20 mouse cellular contexts compared by ENCODE assay signal in genomic region chr16:38394191-38394618, GRCm38 (mm10). TPM values are rescaled to one million over a fixed set of nuclear protein-coding genes. Genes with fewer than 3 reads are reported as not detected.
A peak's percentile ranks its signal among the peaks of the same experiment; 100 is the strongest.
DNase-seq lines count a peak whose midpoint lies in the region; ATAC-seq lines count a peak whose summit lies in the region.
"Had no signal": no experiment of that assay in that cellular context is flagged by ENCODE, and none has a peak within 500 bp of the region (broad histone marks: within the 10 kb centered on the region; RNA-seq: fewer than 3 reads in every experiment).

No protein-coding gene starts in this region.

- no peaks in the 10 kb centered on the region for H3K27me3 ChIP-seq in liver, embryonic 11.5 days (replicated peaks; ENCODE audit: control insufficient read depth, insufficient read depth, low read length)
- H3K27me3 ChIP-seq: intestine, embryonic 15.5 days; liver, embryonic 15.5 days; midbrain, embryonic 12.5 days had no signal

- no peak overlapping the region for H3K9ac ChIP-seq in liver, embryonic 11.5 days (ENCODE audit: low read depth, low read length)
- H3K9ac ChIP-seq: intestine, embryonic 15.5 days; liver, embryonic 15.5 days; midbrain, embryonic 12.5 days had no signal

- no peak overlapping the region for H3K4me3 ChIP-seq in liver, embryonic 11.5 days (ENCODE audit: low read depth, low read length)
- H3K4me3 ChIP-seq: forebrain, embryonic 10.5 days; intestine, embryonic 15.5 days; liver, embryonic 15.5 days; midbrain, embryonic 12.5 days had no signal

- peaks cover 10% of the 10 kb centered on the region for H3K4me1 ChIP-seq in liver, embryonic 11.5 days (replicated peaks; ENCODE audit: control insufficient read depth, insufficient read depth, low read length)

- no peaks in the 10 kb centered on the region for H3K9me3 ChIP-seq in liver, embryonic 11.5 days (ENCODE audit: control insufficient read depth, low read length)
- H3K9me3 ChIP-seq: forebrain, embryonic 10.5 days; G1E; intestine, embryonic 15.5 days; liver, embryonic 15.5 days; midbrain, embryonic 12.5 days had no signal

- no peaks in the 10 kb centered on the region for H3K36me3 ChIP-seq in liver, embryonic 11.5 days (ENCODE audit: control insufficient read depth, insufficient read depth, low read length)
- H3K36me3 ChIP-seq: forebrain, embryonic 10.5 days; G1E; intestine, embryonic 15.5 days; liver, embryonic 15.5 days; midbrain, embryonic 12.5 days had no signal

- no peak overlapping the region for H3K27ac ChIP-seq in liver, embryonic 11.5 days (ENCODE audit: low read depth, low read length)
- H3K27ac ChIP-seq: forebrain, embryonic 10.5 days; intestine, embryonic 15.5 days; liver, embryonic 15.5 days; midbrain, embryonic 12.5 days had no signal

- no peak overlapping the region for H3K4me2 ChIP-seq in liver, embryonic 11.5 days
- H3K4me2 ChIP-seq: intestine, embryonic 15.5 days; liver, embryonic 15.5 days; midbrain, embryonic 12.5 days had no signal

- intact Hi-C loops in left cerebral cortex, postnatal 36 days (cut with DNase I), result no loop called here

- 69% methylated on average over 8 of the region's 8 CpGs for WGBS in liver, embryonic 11.5 days

- DNase-seq in adrenal gland, adult 2 months, result peak; percentile 23
- no peak for DNase-seq in adrenal gland, postnatal 25 days
- peak; percentile 42 to 43 for DNase-seq in lung, adult 18-20 months
- DNase-seq in lung, postnatal 14 days, result no peak
- DNase-seq in kidney, postnatal 25 days, result no peak
- DNase-seq in liver, embryonic 11.5 days (ENCODE audit: low spot score), result no peak
- DNase-seq in left cerebral cortex, postnatal 36 days (ENCODE audit: low spot score in 2 of 2), result no peak
- DNase-seq: cerebellum, adult 9-10 months had no signal

- peak; percentile 54 to 71 for ATAC-seq in hematopoietic stem cell, adult 5-6 weeks (replicated peaks in 1 of 2; ENCODE audit: insufficient read depth in 1 of 2, low FRiP score in 2 of 2, low TSS enrichment in 1 of 2, low read depth in 1 of 2, poor library complexity in 2 of 2, severe bottlenecking in 2 of 2)
- ATAC-seq in liver, embryonic 11.5 days (replicated peaks; ENCODE audit: low FRiP score), result no peak; the same call in 1 of the 2 replicates
- ATAC-seq: activated CD4-positive, CD25-positive, alpha-beta regulatory T cell, adult 4 months; intestine, embryonic 15.5 days had no signal

RNA-seq across cellular contexts. Expression of gene Popdc2, which starts 32.2 kb away (rescaled TPM):
- 1 to 10 TPM; 1.4 to 3.6 TPM for total RNA-seq in adrenal gland, adult 2 months (2021)
- polyA plus RNA-seq in adrenal gland, adult 2 months (2012; rRNA removed), result 2.3 and 2.9 TPM in 2 replicates
- total RNA-seq in adrenal gland, postnatal 25 days (2021), result 1.5 TPM in 2 replicates
- total RNA-seq in hematopoietic stem cell, adult 5-6 weeks (2017), result 1.1 TPM in 1 of 2 replicates, not detected in the other
- polyA plus RNA-seq in liver, embryonic 11.5 days (2014; fragmentation: Nextera tagmentation; extraction: Ambion mirVana), result 14.8 and 15.8 TPM in 2 replicates
- total RNA-seq in left cerebral cortex, postnatal 36 days (2021), result under 1 TPM; 0.47 to 0.77 TPM

RNA-seq across cellular contexts. Expression of gene Pla1a, which starts 38.7 kb away (rescaled TPM):
- 10 to 100 TPM; 17.0 to 36.7 TPM for total RNA-seq in adrenal gland, adult 2 months (2021)
- 12.3 and 21.0 TPM in 2 replicates for polyA plus RNA-seq in adrenal gland, adult 2 months (2012; rRNA removed)
- 30.8 and 37.4 TPM in 2 replicates for total RNA-seq in adrenal gland, postnatal 25 days (2021)
- total RNA-seq in hematopoietic stem cell, adult 5-6 weeks (2017), result not detected in 2 replicates
- polyA plus RNA-seq in liver, embryonic 11.5 days (2014; fragmentation: Nextera tagmentation; extraction: Ambion mirVana), result 0.79 and 1.4 TPM in 2 replicates
- 1 to 10 TPM in 1 of 2 experiments, under 1 TPM in 1; 0.67 to 1.3 TPM for total RNA-seq in left cerebral cortex, postnatal 36 days (2021)
- polyA plus RNA-seq: activated CD4-positive, CD25-positive, alpha-beta regulatory T cell, adult 4 months; forebrain, embryonic 10.5 days; G1E had no signal

RNA-seq across cellular contexts. Expression of gene Gm21987, which starts 47.4 kb away (rescaled TPM):
- total RNA-seq in adrenal gland, adult 2 months (2021), result under 1 TPM in 1 of 2 experiments, not detected in 1; 0.93 TPM
- polyA plus RNA-seq in adrenal gland, adult 2 months (2012; rRNA removed), result 4.4 TPM in 1 of 2 replicates, not detected in the other
- total RNA-seq in adrenal gland, postnatal 25 days (2021), result not detected in 2 replicates
- not detected in 2 replicates for total RNA-seq in hematopoietic stem cell, adult 5-6 weeks (2017)
- not detected in 2 replicates for polyA plus RNA-seq in liver, embryonic 11.5 days (2014; fragmentation: Nextera tagmentation; extraction: Ambion mirVana)
- total RNA-seq in left cerebral cortex, postnatal 36 days (2021), result not detected
- total RNA-seq: heart, postnatal 10 days; left cerebral cortex, postnatal 14 days had no signal
- polyA plus RNA-seq: activated CD4-positive, CD25-positive, alpha-beta regulatory T cell, adult 4 months; forebrain, embryonic 10.5 days; large intestine, adult 2 months; liver, embryonic 15.5 days; midbrain, embryonic 12.5 days; neural tube, embryonic 11.5 days; urinary bladder, adult 2 months had no signal

RNA-seq across cellular contexts. Expression of gene Cox17, which starts 47.4 kb away (rescaled TPM):
- 100 to 1,000 TPM; 223 to 312 TPM for total RNA-seq in adrenal gland, adult 2 months (2021)
- polyA plus RNA-seq in adrenal gland, adult 2 months (2012; rRNA removed), result 34.7 and 43.0 TPM in 2 replicates
- total RNA-seq in adrenal gland, postnatal 25 days (2021), result 271 and 273 TPM in 2 replicates
- total RNA-seq in hematopoietic stem cell, adult 5-6 weeks (2017), result 191 and 294 TPM in 2 replicates
- 441 and 497 TPM in 2 replicates for polyA plus RNA-seq in liver, embryonic 11.5 days (2014; fragmentation: Nextera tagmentation; extraction: Ambion mirVana)
- total RNA-seq in left cerebral cortex, postnatal 36 days (2021), result 100 to 1,000 TPM; 124 TPM

RNA-seq across cellular contexts. Expression of gene Maats1, which starts 52.3 kb away (rescaled TPM):
- total RNA-seq in adrenal gland, adult 2 months (2021), result under 1 TPM; 0.37 to 0.97 TPM
- polyA plus RNA-seq in adrenal gland, adult 2 months (2012; rRNA removed), result 0.04 TPM in 1 of 2 replicates, not detected in the other
- total RNA-seq in adrenal gland, postnatal 25 days (2021), result 0.36 and 0.48 TPM in 2 replicates
- total RNA-seq in hematopoietic stem cell, adult 5-6 weeks (2017), result not detected in 2 replicates
- polyA plus RNA-seq in liver, embryonic 11.5 days (2014; fragmentation: Nextera tagmentation; extraction: Ambion mirVana), result 0.05 TPM in 1 of 2 replicates, not detected in the other
- 1 to 10 TPM; 1.2 to 1.5 TPM for total RNA-seq in left cerebral cortex, postnatal 36 days (2021)
- total RNA-seq: heart, postnatal 10 days had no signal
- polyA plus RNA-seq: G1E had no signal

Comparison
In these comparisons a context has a peak if more than half of its experiments do, and no peak if none do; other contexts are left out.
1. DNase-seq: peak in adrenal gland, adult 2 months (single experiment) and lung, adult 18-20 months (2 of 2); none in adrenal gland, postnatal 25 days (single experiment), lung, postnatal 14 days (single experiment), kidney, postnatal 25 days (0 of 2), liver, embryonic 11.5 days (single experiment) and left cerebral cortex, postnatal 36 days (0 of 2).
2. RNA of gene Pla1a, which starts 38.7 kb away (total RNA-seq): 30.8 to 37.4 TPM in adrenal gland, postnatal 25 days and 17.0 to 36.7 TPM in adrenal gland, adult 2 months; 0.67 to 1.3 TPM in left cerebral cortex, postnatal 36 days and not detected in hematopoietic stem cell, adult 5-6 weeks; every median in the first group is over 4 times any median in the second.